Mouse (Mus musculus) embryonic facial prominence, embryonic 12.5 days (tissue): ENCODE measurements at regions not wholly inside any gene's neighbourhood (a gene's known extent, or its start where the extent isn't known, plus 50 kb on each side); places are given as distances from the start of the nearest gene placed in this dataset.
A peak's percentile ranks its signal among the peaks of the same experiment; 100 is the strongest.

Experiments used
- ATAC-seq: fragments of 200-750 bp; cut with Nextera tagmentation; 2 replicates; pipeline ENCODE4 v1.8.0; 2017; ENCODE audit not compliant: insufficient number of reproducible peaks, insufficient read depth, low FRiP score, low TSS enrichment
- H3K27ac ChIP-seq: fragments of 300-500 bp; sonication (generic); 2 replicates; pipeline ENCODE4 v1.5.1; 2016; ENCODE audit warnings: mild to moderate bottlenecking
- H3K27me3 ChIP-seq: fragments of 300-500 bp; sonication (generic); 2 replicates; pipeline ENCODE4 v1.6.1; 2016; ENCODE audit warnings: mild to moderate bottlenecking, moderate library complexity
- H3K36me3 ChIP-seq: fragments of 300-500 bp; sonication (generic); 2 replicates; pipeline ENCODE4 v1.6.1; 2016; ENCODE audit warnings: mild to moderate bottlenecking
- H3K4me1 ChIP-seq: fragments of 300-500 bp; sonication (generic); 2 replicates; pipeline ENCODE4 v1.6.1; 2016
- H3K4me2 ChIP-seq: fragments of 300-500 bp; sonication (generic); replicated peaks from 2 replicates; pipeline ENCODE4 v1.6.1; 2016; ENCODE audit warnings: mild to moderate bottlenecking, moderate library complexity
- H3K4me3 ChIP-seq: fragments of 300-500 bp; sonication (generic); 2 replicates; pipeline ENCODE4 v1.5.1; 2016; ENCODE audit warnings: mild to moderate bottlenecking
- H3K9ac ChIP-seq: fragments of 300-500 bp; sonication (generic); 2 replicates; pipeline ENCODE4 v1.6.1; 2016; ENCODE audit warnings: mild to moderate bottlenecking, moderate library complexity
- H3K9me3 ChIP-seq: fragments of 300-500 bp; sonication (generic); 2 replicates; pipeline ENCODE4 v1.6.1; 2016; ENCODE audit warnings: mild to moderate bottlenecking, moderate library complexity
- WGBS: fragments of 180-500 bp; shearing (Covaris S2); methylation state at CpG from one replicate; pipeline ENCODE4 v1.1.7; 2016; 5-methylcytosine and 5-hydroxymethylcytosine counted together

GRCm38 (mm10) chr10:21821421-21821820, 60.6 kb upstream of the Sgk1 start:
- no peak for ATAC-seq
- WGBS = 60% methylated on average over 5 of the region's 5 CpGs
- Histone ChIP-seq H3K4me3 (no peak overlapping the region), H3K9me3 (no peaks in the 10 kb centered on the region), H3K4me2 (no peak overlapping the region), H3K36me3 (no peaks in the 10 kb centered on the region), H3K27me3 (no peaks in the 10 kb centered on the region), H3K9ac (no peak overlapping the region), H3K4me1 (peaks cover 24% of the 10 kb centered on the region), H3K27ac (no peak overlapping the region)

- Histone ChIP-seq H3K36me3 (no peaks in the 10 kb centered on the region), H3K4me1 (peaks cover 34% of the 10 kb centered on the region), H3K9ac (no peak overlapping the region), H3K27me3 (no peaks in the 10 kb centered on the region), H3K4me2 (peak overlapping the region; percentile 21; the same call in 1 of the 2 replicates), H3K27ac (no peak overlapping the region), H3K9me3 (no peaks in the 10 kb centered on the region), H3K4me3 (no peak overlapping the region)
- ATAC-seq = peak; percentile 75; the same call in 1 of the 2 replicates
- WGBS = 33% methylated on average over 12 of the region's 12 CpGs
These were observed 57.5 kb upstream of the Sgk1 start for GRCm38 (mm10) chr10:21824418-21825025.

DNA sequence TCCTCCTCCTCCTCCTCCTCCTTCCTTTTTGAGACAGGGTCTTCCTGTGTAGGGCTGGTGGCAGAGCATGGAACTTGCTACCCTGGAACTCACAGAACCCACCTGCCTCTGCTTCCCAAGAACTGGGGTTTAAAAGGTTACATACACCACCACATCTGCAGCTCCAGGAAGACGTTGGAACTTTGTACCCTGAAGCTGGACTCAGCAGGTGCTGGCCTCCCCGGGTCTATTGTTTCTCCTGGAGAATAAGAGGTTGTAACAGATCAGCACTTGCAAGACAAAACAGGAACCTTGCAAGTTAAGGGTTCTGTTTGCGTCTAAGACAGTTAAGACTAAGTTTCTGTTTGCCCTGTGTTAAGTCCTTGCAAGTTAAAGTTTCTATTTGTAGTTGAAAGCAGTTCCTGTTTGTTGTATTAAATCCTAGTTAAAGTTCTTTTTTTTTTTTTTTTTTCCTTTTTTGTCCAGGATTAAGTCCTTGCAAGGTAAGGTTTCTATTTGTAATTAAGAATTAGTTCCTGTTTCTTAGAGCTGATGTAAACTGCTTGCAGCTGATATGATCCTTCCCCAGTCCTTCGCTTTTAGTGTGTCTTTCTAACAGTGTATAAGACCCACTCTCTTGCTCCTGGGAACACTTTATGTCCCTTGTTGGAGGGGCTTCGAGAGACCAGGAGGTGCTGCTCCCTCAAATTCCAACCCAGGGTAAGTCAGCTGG, 55.0 kb upstream of the Sgk1 start:
- Histone ChIP-seq H3K9me3 (no peaks in the 10 kb centered on the region), H3K27ac (no peak overlapping the region), H3K36me3 (no peaks in the 10 kb centered on the region), H3K9ac (no peak overlapping the region), H3K4me3 (no peak overlapping the region), H3K27me3 (no peaks in the 10 kb centered on the region), H3K4me2 (no peak overlapping the region), H3K4me1 (peaks cover 28% of the 10 kb centered on the region)
- ATAC-seq = no peak
- WGBS = 36% methylated on average over 5 of the region's 5 CpGs

GRCm38 (mm10) chr10:21827505-21827844, 54.5 kb upstream of the Sgk1 start:
- H3K4me2 ChIP-seq = no peak overlapping the region
- WGBS = 52% methylated on average over 3 of the region's 3 CpGs
- H3K27me3 ChIP-seq = no peaks in the 10 kb centered on the region
- peaks cover 28% of the 10 kb centered on the region for H3K4me1 ChIP-seq
- ATAC-seq = no peak
- no peak overlapping the region for H3K9ac ChIP-seq
- H3K27ac ChIP-seq = no peak overlapping the region
- H3K9me3 ChIP-seq = no peaks in the 10 kb centered on the region
- no peaks in the 10 kb centered on the region for H3K36me3 ChIP-seq
- H3K4me3 ChIP-seq = no peak overlapping the region

DNA sequence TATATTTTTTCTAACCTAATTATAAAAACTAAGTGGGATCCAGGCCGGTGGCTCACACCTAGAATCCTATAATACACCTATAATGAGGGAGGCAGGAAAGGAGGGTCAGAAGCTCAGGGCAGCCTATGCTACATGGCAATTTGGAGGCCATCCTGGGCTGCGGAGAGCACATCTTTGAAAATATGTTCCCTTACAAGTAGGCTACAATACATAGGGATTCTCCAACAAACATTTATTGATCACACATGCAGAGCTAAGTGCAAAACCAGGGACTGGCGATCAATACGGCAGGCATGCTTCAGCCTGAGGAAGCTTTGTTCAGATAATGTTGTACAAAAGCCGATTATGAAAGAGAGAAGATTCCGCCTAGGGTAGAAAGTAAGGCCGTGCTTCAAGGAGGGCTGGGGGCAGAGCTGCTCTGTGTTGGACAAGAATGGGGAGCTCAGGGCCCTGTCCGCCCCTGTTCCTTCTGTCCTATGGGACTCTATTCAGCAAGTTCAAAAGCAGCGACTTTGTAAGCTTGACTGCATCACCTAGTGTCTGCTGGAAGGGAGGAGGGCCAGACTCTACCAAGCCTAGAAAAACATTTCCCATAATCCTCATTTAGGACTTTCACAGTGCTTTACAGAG, 53.4 kb upstream of the Sgk1 start:
- ATAC-seq = no peak

GRCm38 (mm10) chr10:21829062-21829731, 52.8 kb upstream of the Sgk1 start:
- Histone ChIP-seq H3K27ac (peak overlapping the region; percentile 36; the same call in 1 of the 2 replicates), H3K4me1 (peaks cover 22% of the 10 kb centered on the region), H3K36me3 (no peaks in the 10 kb centered on the region), H3K9me3 (no peaks in the 10 kb centered on the region), H3K4me2 (no peak overlapping the region), H3K4me3 (no peak overlapping the region), H3K27me3 (no peaks in the 10 kb centered on the region), H3K9ac (no peak overlapping the region)
- WGBS = 30% methylated on average over 11 of the region's 11 CpGs
- ATAC-seq = no peak

More for the DNA sequence above, 53.4 kb upstream of the Sgk1 start:
- no peaks in the 10 kb centered on the region for H3K36me3 ChIP-seq
- H3K4me3 ChIP-seq = no peak overlapping the region
- no peaks in the 10 kb centered on the region for H3K9me3 ChIP-seq
- H3K27me3 ChIP-seq = no peaks in the 10 kb centered on the region
- WGBS = 63% methylated on average over 9 of the region's 9 CpGs
- H3K27ac ChIP-seq = peak overlapping the region; percentile 36; the same call in 1 of the 2 replicates
- no peak overlapping the region for H3K4me2 ChIP-seq
- no peak overlapping the region for H3K9ac ChIP-seq
- H3K4me1 ChIP-seq = peaks cover 25% of the 10 kb centered on the region

GRCm38 (mm10) chr10:21831002-21831696, 50.8 kb upstream of the Sgk1 start:
- Histone ChIP-seq H3K27ac (no peak overlapping the region), H3K4me2 (no peak overlapping the region), H3K9me3 (no peaks in the 10 kb centered on the region), H3K27me3 (0 out of 2 replicates have a peak, but pooled peaks cover 4% of the 10 kb centered on the region), H3K4me3 (no peak overlapping the region), H3K36me3 (no peaks in the 10 kb centered on the region), H3K9ac (no peak overlapping the region), H3K4me1 (peaks cover 15% of the 10 kb centered on the region)
- WGBS = 81% methylated on average over 6 of the region's 6 CpGs
- ATAC-seq = no peak
